Mouse (Mus musculus): ENCODE measurements around the gene Lbhd2.

Lbhd2 gene

DNA sequence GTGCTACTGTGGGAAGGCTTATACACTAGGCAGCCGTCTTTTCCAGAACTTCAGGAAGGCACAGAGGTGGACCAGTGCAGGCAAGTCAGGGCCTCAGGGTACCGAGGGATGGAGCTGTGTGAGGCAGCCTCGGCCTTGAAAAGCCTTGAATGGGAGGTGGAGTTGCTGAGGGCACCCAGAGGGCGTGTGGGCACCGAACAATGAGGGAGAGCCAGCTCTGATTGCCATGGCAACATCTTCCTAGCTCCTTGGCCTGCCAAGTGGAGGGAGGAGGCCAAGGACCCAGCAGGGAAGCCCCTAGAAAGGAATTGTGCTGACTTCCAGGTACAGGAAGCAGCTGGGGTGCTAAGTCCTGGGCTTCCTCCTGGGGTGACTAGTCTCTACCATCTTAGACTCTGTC, 3.0 kb downstream of the Lbhd2 start:
- no peak for DNase-seq (ENCODE audit: low read depth, low spot score)

DNA sequence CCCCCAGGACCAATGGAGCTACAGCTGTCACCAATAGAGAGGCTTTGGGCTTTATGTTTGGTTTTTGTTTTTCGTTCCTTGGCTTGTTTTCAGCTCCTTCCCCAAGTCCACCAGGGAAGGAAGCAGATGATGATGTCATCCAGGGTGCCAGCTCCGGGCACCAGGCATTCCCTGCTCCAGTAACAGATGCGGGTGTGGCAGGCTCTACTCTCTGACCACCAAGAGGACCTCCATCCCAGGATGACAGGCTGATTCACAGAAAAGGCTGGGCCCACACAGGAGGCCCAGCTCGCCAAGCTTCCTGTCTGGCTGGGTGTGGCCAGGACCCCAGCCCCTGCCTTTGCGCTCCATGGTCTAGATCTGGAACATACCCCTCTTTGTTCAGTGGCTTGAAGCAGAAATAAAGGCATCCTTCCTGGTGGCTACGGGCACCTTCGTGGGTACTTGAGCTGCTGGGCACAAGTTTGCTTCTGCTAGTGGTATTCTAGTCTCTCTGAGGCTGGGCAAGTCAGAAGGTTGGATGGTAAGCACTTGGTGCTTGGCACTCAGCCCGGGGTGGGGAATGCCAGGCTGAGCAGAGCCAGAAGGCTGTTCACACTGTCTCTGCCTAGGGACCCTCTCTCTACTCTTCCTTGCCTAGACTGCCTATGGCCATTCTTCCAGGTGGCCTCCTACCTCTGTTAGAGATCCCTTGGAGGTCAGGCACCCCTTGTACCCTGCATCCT, 5.2 kb downstream of the Lbhd2 start:
- DNase-seq (ENCODE audit: low read depth, low spot score), result no peak

DNA sequence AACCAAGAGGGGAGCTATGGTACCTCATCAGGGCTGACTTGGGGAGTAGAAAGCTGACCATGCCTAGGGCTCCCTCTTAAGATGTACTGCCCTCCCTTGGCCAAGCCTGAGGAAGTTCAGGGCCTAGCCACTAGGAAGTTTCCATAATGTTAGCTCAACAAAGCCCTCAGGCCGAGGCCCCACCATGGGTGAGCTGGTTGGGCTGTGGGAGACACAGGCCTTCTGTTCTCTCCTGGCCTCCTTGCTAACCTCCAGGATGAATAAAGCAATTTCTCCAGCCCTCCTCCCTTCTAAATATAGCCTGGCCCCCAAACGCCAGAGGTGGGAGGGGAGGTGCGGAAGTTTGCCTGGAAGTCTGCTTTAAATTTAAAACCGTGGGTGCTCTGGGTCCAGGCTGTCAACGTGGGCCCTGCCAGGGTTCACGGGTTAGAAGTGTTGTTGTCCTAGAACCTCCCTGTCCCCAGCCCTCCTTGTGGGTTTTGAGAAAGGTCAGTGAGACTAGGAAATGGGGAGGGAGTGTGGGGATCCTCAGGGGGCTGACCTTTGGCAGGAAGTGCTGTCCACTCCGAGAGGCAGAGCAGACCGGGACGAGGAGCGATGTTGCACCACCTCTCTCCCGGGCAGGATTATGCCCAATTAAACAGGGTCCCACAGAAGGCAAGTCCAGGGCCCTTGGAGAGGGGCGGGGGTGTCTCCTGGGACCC, 6.1 kb downstream of the Lbhd2 start:
- DNase-seq (ENCODE audit: low read depth, low spot score), result no peak

DNA sequence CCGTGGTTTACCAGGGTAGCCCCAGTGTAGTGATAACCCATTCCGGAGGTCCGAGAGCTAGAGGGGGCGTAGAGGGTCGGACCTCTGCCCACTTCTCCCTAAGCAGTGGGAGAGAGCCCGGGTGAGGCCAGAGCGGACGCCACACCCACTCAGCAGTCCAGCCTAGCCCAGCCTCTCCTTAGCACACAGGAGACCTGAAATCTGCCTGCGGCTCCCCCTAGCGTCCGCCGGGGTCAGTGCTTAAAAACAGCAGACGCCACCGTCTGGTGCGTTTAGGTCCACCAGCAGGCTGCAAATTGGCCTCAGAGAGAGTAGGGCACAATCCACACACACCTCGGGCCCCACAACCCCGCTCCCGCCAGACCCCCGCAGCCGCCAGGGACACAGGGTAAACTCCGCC, 6.7 kb downstream of the Lbhd2 start:
- DNase-seq (ENCODE audit: low read depth, low spot score), result peak; percentile 82

DNA sequence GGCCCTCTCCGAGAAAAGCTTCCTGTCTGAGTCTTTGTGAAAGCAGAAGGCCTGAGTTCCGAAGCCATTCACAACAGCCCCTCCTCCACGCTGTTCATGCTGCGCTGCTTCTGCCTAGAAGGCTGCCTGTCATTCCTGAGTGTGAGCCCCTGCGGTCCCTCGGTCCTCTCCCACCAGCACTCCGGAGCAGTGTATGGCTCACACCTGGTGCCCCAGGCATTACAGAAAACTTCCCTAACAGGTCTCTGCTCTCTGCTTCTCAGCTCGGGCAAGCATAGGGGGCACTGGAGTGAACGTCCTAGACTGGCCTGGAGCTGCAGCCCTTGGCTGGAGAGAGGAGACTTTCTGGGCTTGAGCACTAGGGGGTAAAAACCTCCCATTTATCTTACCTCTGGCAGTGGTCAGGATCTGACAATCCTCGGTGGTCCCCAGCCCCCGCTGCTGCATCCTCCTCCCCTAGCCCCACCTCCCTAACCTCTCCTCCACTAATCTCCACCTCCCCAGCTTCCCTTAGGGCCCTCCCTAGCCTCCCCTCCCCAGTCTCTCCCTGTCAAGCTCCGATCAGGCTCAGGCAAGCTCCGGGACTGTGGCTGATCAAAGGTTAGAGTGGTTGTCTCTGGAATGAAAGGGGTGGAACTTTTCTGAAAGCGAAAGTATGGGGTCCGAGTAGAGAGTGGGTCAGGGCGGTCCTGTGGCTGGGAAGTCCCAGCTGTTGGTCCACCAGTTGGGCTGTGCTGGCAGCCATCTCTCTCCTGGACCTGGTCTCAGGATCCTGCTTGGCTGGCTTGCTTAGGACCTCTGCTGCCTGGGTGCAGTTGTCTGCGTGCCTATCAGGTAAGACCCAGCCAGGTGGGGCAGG, 10.5 kb downstream of the Lbhd2 start, which contains the start of gene Exoc3l4:
TSS of gene Exoc3l4 (plus strand) at position 97 of the 859 bp plus-strand sequence.
- DNase-seq (ENCODE audit: low read depth, low spot score), result no peak

DNA sequence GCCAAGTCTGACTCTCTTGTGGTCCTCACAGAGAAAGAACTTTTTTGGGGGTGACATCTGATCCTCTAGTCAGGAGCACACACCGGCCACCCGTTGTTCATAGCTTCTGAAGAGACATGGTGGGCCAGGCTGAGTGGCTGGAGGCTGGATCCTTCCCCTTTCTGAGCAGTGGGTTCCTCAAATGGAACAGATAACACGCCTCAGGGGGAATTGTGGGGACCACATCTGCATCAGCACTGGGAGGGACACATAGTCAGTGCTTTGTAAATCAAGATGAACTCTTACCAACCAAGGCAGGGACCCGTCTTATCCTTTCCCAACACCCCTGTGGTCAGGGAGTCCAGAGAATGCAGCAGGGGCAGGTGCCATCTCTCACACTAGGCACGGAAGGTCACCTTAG, 13.3 kb downstream of the Lbhd2 start:
- no peak for DNase-seq (ENCODE audit: low read depth, low spot score)

DNA sequence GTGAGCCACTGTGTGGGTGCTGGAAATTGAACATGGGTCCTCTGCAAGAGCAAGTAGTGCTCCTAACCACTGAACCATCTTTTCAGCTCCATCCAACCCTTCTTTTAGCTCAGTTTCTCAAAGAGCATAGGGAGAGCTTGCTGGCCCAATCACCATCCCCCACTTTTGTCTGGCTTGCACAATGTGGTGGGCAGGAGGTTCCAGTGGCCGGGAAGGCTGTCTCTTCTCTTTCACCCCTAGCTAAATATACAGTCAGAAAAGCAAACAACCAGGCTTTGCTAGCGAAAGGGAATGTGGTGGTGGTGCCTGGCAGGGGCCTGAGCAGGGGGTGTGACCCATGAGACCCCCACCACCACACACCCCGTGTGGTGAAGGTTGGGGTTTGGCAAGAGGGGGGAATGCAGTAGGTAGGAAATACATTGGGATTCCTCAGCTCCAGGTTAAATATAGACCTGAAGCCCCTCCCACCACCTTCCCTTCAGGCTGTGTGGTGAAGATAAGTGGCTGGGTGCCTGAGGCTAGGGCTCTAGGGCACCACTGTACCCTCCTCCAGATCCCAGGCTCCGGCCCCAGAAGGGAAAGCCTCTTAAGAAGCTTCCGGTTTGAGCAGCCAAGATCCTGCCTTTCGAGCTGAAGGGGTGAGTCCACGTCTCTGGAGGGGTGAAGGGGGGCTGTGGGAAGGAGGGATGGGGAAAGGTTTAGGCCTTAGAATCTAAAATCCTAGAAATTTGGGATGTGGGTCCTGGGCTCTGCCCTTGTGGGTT, 14.5 kb downstream of the Lbhd2 start:
- no peak for DNase-seq (ENCODE audit: low read depth, low spot score)

DNA sequence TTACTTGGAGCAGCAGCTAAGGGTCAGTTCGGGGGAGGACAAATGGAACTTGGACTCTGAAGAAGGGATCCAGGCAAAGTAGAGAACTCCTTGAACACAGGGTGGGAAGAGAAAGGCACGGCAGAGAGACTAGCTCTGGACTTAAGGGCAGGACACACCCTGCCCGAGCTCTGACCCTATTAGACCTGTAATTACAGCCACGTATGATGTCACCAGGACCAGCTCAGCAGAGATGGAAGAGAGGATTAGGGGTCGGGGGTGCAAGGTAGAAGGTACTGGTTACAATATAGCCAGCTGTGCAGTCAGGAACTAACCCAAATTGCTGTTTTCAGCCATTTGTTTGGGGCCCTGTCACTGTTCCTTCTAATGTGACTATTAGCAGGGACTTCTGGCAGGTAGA, 16.2 kb downstream of the Lbhd2 start:
- no peak for DNase-seq (ENCODE audit: low read depth, low spot score)

DNA sequence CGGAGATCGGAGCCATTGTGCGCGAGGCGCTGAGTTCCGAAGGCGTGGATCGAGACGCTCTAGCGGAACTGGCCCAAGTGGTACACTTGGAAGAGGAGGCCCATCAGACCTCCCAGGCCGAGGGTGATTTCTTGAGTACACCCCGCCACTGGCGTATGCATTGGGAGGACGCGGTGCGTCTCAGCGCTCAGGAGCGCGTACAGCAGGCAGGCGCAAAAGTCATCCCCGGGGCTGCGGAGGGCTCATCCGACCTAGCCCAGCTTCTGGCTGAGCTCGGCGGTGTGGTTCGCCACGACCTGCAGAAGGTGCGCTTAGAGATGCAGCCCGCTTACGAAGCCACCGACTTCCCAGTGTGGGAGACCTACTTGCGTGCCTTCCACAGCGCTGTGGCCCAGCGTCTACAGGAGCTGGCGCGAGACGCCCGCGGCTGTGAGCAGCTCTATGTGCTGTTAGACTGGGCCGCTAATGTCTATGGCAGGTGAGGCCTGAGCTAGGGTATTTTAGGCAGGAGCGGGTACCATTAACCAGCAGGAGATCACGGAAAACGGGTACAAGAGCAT, 17.0 kb downstream of the Lbhd2 start:
- DNase-seq (ENCODE audit: low read depth, low spot score), result no peak

DNA sequence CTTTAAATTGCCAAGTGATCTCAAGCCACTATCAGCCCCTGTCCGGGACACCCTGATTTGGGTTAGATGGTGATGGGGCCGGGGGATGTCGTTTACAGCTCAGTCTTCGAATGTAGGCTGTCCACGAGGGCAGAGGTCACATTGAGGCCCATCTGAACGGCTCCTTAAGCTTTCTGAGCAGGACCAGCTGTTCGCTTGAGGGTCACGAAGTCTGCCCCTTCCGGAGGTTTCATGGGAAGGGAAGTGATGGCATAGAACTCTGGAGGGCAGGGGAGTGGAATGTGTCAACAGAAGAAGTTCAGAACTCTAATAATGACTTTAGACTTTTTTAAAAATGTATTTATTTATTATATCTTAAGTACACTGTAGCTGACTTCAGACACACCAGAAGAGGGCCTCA, 17.9 kb downstream of the Lbhd2 start:
- DNase-seq (ENCODE audit: low read depth, low spot score), result no peak

DNA sequence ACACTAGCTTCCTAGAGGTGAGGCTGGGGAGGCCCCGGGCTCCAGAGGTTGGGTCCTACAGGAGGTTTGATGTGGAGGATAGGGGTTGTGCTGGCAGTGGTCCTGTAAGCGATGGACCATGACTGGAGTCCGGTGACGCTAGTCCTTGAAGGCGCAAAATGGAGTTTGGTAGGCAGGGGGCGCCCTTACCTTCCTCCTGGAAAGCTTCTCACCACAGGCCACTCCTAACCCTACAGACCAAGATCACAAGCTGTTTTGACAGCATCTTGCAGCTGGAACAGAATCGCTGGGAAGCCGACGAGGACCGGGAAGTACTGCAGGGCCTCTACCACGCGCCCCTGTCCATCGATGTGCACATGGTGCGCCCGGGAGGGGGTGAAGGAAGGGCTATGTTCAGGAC, 18.6 kb downstream of the Lbhd2 start:
- DNase-seq (ENCODE audit: low read depth, low spot score), result no peak

DNA sequence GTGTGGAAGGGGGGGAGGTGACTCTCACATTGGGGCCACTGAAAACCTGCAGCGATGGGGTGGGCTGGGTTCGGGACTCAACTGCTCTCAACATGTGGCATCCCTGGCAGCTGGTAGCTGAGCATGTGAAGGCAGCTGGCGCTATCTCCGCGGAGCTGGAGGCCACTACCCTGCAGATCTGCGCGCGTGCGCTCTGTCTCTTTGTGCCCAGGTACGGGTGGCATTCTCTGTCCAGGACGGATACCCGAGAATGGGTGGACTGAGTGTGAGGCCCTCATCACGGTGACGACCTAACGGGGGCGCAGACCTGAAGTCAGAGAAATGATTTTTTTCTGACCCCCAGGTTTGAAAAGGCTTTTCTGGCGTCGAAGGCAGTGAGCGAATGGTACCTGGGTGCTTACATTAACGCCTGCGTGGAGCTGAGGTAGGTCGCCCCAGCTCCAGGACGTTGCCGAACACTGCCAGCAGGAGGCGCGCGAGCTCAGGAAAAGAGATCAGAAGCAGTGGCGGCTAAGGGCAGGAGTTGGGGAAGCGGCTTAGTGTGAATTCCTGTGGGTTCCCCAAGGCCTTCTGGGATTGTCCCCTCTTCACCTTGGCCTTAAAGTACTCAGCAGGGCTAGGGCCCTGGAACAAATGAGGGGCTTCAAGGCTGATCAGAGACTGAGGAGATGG, 19.3 kb downstream of the Lbhd2 start:
- DNase-seq (ENCODE audit: low read depth, low spot score), result peak; percentile 85

DNA sequence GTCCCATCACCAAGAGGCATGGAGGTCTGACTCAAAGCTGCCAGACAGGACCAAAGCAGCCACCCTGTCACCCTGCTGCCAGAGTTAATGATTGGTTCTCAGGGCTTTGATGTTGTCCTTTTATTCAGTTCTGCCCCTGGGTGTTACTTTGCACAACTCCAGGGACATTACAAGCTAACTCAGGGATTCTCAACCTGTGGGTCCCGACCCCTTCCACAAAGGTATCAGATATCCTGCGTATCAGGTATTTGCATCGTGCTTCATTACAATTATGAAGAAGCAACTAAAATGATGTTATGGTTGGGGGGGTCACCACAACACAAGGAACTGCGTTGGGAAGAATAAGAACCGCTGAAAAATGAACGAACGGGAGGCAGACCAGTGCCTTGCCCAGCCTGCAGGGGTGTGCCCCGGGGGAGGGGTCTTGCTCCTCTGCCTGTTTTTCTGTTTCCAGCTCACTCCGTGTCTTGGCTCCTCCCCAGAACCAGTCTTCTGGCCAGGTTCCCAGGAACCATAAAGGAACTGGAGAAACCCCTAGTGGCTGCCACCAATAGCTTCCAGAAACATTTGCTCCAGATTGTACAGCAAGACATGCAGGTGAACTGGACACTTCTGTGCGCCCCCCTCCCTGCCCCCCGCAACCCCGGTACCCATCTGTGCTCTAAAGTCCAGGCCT, 21.0 kb downstream of the Lbhd2 start:
- DNase-seq (ENCODE audit: low read depth, low spot score), result no peak

DNA sequence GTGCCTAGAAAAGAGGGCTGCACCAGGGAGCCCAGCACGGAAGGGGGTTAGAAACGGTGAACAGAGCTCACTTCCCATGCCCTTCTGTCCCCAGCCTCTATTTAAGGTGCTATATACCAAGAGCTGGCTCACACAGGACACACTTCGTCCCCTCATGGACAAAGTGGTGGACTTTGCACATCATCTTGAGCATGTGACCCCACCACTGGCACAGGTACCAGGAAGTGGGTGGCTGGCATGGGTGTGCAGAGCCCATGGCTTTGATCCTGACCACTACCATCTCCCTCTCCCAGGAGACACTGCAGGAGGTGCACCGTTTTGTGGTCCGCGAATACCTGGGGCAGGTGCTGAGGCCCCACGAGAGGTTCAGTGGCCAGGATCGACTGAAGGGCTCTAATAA, 21.8 kb downstream of the Lbhd2 start:
- no peak for DNase-seq (ENCODE audit: low read depth, low spot score)

DNA sequence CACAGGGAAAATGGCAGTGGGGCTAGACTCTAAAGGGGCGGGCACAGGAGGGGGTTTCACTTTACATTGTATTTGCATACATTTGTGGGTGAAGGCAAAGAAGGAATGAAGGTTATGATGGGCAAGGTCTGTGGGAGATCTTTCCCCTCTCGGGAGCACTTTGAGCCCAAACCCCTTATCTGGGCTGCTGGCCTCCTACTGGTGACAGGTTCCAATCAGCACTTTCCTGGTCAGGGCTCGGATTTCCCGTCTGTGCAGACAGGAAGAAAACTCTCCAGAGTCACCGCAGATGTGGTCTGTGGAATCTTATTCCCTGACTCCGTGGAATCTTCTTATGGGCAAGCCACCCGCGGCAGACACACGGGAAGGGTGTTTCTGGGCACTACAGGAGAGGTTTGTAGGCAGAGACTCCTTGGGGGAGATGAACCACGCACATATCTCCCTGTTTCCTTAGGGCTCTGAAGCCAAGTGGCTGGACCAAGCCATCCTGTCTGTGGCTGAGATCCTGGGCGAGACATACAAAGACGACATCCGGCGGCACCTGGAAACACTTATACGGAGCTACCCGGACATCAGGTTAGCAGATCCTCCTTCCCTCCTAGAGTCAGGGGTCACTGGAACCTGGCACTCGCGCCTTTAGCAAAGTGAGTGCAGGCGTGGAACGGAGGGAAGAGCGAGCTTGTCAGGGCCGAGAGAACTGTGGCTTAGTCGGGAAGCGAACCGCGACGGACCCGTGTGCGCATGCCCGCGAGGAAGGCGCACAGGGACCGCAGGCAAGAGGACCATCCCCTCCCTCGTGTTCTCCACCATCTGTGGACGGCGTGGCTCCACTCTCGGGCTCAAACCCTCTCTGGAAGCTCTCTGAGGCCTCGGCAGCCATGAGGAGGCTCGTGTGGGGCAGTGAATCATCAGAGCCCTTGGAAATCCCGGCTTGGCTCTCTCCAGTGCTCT, 22.6 kb downstream of the Lbhd2 start:
- DNase-seq (ENCODE audit: low read depth, low spot score), result peak; percentile 72

DNA sequence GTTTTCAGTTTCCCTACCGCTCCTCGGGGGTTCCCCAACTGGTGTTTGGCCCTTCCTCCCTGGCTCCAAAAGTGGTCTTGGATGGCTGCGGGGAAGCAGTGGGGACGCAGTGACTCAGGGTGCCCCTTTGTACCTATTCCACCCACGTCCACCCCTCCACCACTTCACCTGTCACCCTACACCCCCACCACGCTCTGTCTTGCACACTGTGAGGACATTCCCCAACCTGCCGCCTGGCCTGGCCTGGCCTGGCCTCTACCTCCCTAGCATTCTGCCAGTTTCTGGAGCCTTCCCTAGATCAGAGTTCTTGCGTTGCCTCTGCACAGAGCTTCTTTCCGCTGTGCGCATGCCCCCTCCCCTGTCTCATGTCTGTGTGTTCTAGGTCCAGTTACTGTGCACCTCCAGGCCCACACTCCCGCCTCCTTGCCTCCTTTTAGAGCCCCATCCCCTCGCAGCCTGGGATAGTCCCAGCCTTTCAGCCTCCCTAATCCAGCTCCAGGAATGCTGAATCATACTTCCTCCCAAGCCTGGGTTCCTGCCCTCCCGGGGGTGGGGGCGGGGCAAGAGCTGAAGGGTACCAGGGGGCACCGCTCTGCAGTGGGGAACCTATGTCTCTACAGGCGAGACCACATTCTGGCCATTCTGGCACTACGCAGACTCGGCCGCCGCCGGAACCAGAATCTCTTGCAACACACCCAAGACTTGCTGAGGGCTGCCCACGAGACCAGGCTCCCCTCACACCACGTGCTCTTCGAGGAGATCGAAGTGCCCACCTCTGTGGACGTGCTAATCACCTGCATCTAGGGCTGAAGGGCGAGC, 23.6 kb downstream of the Lbhd2 start:
- no peak for DNase-seq (ENCODE audit: low read depth, low spot score)

DNA sequence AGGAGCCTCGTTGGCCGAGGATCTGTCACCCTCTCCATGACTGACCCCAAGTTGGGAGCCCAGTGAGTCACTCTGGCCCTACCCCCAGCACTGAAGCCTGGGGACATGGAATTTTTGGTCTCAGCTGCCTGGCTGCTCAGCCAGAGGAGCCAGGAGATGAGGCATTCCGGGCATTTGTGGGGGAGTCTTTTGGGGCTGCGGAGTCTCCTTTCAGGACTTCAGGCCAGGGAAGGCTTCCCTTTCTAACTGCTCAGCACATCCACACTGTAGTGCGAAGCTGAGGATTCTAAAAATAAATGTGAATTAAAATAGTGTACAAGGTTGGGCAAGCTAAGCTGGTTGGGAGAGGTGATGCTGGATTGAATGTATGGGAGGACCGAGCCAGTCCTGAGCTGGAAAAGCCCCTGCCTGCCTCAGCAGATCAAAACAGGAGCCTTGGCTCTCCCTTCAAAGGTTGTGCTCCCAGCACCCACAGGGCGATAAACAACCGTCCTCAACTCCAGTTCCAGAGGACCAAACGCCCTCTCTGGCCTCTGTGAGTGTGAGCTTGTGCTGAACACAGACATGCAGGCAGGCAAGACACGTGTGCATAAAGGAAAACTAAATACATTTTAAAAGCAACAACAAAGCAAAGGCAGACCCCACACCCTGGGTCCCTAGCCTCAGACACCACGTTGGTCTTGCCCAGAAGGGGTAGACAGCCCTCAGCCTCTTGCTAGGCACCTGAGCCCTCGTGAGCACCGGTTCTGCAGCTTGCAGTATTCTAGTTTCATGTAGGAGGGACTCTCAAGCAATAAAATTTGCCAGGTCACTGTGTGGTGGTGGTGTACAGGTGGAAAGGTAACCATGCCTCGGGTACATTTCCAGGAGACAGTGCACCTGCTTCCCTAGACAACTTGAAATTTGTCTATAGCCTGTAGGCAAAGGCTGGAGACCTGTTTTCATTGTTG, 24.5 kb downstream of the Lbhd2 start:
- DNase-seq (ENCODE audit: low read depth, low spot score), result peak; percentile 85

Measured in skeletal muscle tissue, adult 2 months (tissue).